Mouse (Mus musculus): Measurements from ENCODE around the gene Slc16a2. TPM values are rescaled to one million over a fixed set of nuclear protein-coding genes. Genes with fewer than 3 reads are reported as not detected.

Slc16a2 gene
- polyA plus RNA-seq, 1 experiment from 2014 or later, result 5.6 TPM

- Histone ChIP-seq H3K4me3 (ENCODE audit: low read depth, low read length) (no peak overlapping the region), H3K4me1 (replicated peaks; ENCODE audit: control insufficient read depth, insufficient read depth, low read length) (no peaks in the 10 kb centered on the region), H3K4me2 (no peak overlapping the region), H3K27ac (ENCODE audit: low read depth, low read length) (no peak overlapping the region), H3K36me3 (ENCODE audit: control insufficient read depth, insufficient read depth, low read length) (no peaks in the 10 kb centered on the region), H3K27me3 (replicated peaks; ENCODE audit: control insufficient read depth, insufficient read depth, low read length) (peaks cover 17% of the 10 kb centered on the region), H3K9ac (ENCODE audit: low read depth, low read length) (no peak overlapping the region), H3K9me3 (ENCODE audit: control insufficient read depth, low read length) (no peaks in the 10 kb centered on the region)
- no peak for ATAC-seq (replicated peaks; ENCODE audit: low FRiP score)
- WGBS, result 61% methylated on average over 12 of the region's 12 CpGs
- DNase-seq (ENCODE audit: low spot score), result no peak
These were observed 102.1 kb downstream of the Slc16a2 start for GRCm38 (mm10) chrX:103719618-103720185.

GRCm38 (mm10) chrX:103712922-103713321 lies 108.9 kb downstream of the Slc16a2 start:
- H3K27me3 ChIP-seq (replicated peaks; ENCODE audit: control insufficient read depth, insufficient read depth, low read length), result peaks cover 45% of the 10 kb centered on the region

GRCm38 (mm10) chrX:103709671-103710070 lies 112.1 kb downstream of the Slc16a2 start:
- WGBS, result 72% methylated on average over 2 of the region's 2 CpGs

More at GRCm38 (mm10) chrX:103712922-103713321, 108.9 kb downstream of the Slc16a2 start:
- Histone ChIP-seq H3K4me1 (replicated peaks; ENCODE audit: control insufficient read depth, insufficient read depth, low read length) (no peaks in the 10 kb centered on the region), H3K4me2 (no peak overlapping the region), H3K36me3 (ENCODE audit: control insufficient read depth, insufficient read depth, low read length) (no peaks in the 10 kb centered on the region), H3K4me3 (ENCODE audit: low read depth, low read length) (no peak overlapping the region), H3K9ac (ENCODE audit: low read depth, low read length) (no peak overlapping the region), H3K27ac (ENCODE audit: low read depth, low read length) (no peak overlapping the region), H3K9me3 (ENCODE audit: control insufficient read depth, low read length) (no peaks in the 10 kb centered on the region)
- WGBS, result 57% methylated on average over 7 of the region's 7 CpGs
- DNase-seq (ENCODE audit: low spot score) (no peak), ATAC-seq (replicated peaks; ENCODE audit: low FRiP score) (no peak)

GRCm38 (mm10) chrX:103708592-103708991 lies 113.2 kb downstream of the Slc16a2 start:
- Histone ChIP-seq H3K36me3 (ENCODE audit: control insufficient read depth, insufficient read depth, low read length) (no peaks in the 10 kb centered on the region), H3K9me3 (ENCODE audit: control insufficient read depth, low read length) (no peaks in the 10 kb centered on the region), H3K4me3 (ENCODE audit: low read depth, low read length) (no peak overlapping the region), H3K4me2 (no peak overlapping the region), H3K27ac (ENCODE audit: low read depth, low read length) (no peak overlapping the region), H3K4me1 (replicated peaks; ENCODE audit: control insufficient read depth, insufficient read depth, low read length) (no peaks in the 10 kb centered on the region), H3K27me3 (replicated peaks; ENCODE audit: control insufficient read depth, insufficient read depth, low read length) (peaks cover 67% of the 10 kb centered on the region), H3K9ac (ENCODE audit: low read depth, low read length) (no peak overlapping the region)
- ATAC-seq (replicated peaks; ENCODE audit: low FRiP score), result no peak
- WGBS, result 68% methylated on average over 1 of the region's 1 CpGs
- no peak for DNase-seq (ENCODE audit: low spot score)

More at GRCm38 (mm10) chrX:103709671-103710070, 112.1 kb downstream of the Slc16a2 start:
- DNase-seq (ENCODE audit: low spot score) (no peak), ATAC-seq (replicated peaks; ENCODE audit: low FRiP score) (no peak)
- no peaks in the 10 kb centered on the region for H3K4me1 ChIP-seq (replicated peaks; ENCODE audit: control insufficient read depth, insufficient read depth, low read length)
- no peak overlapping the region for H3K27ac ChIP-seq (ENCODE audit: low read depth, low read length)
- no peak overlapping the region for H3K4me3 ChIP-seq (ENCODE audit: low read depth, low read length)
- H3K27me3 ChIP-seq (replicated peaks; ENCODE audit: control insufficient read depth, insufficient read depth, low read length), result peaks cover 66% of the 10 kb centered on the region
- no peaks in the 10 kb centered on the region for H3K36me3 ChIP-seq (ENCODE audit: control insufficient read depth, insufficient read depth, low read length)
- no peaks in the 10 kb centered on the region for H3K9me3 ChIP-seq (ENCODE audit: control insufficient read depth, low read length)
- H3K9ac ChIP-seq (ENCODE audit: low read depth, low read length), result no peak overlapping the region
- no peak overlapping the region for H3K4me2 ChIP-seq

GRCm38 (mm10) chrX:103704611-103705010 lies 117.2 kb downstream of the Slc16a2 start:
- Histone ChIP-seq H3K4me3 (ENCODE audit: low read depth, low read length) (no peak overlapping the region), H3K27ac (ENCODE audit: low read depth, low read length) (no peak overlapping the region), H3K9me3 (ENCODE audit: control insufficient read depth, low read length) (no peaks in the 10 kb centered on the region), H3K4me1 (replicated peaks; ENCODE audit: control insufficient read depth, insufficient read depth, low read length) (no peaks in the 10 kb centered on the region), H3K9ac (ENCODE audit: low read depth, low read length) (no peak overlapping the region), H3K4me2 (no peak overlapping the region), H3K27me3 (replicated peaks; ENCODE audit: control insufficient read depth, insufficient read depth, low read length) (peaks cover 60% of the 10 kb centered on the region), H3K36me3 (ENCODE audit: control insufficient read depth, insufficient read depth, low read length) (no peaks in the 10 kb centered on the region)
- DNase-seq (ENCODE audit: low spot score) (no peak), ATAC-seq (replicated peaks; ENCODE audit: low FRiP score) (no peak)
- 78% methylated on average over 4 of the region's 4 CpGs for WGBS

GRCm38 (mm10) chrX:103704024-103704423 lies 117.8 kb downstream of the Slc16a2 start:
- H3K4me3 ChIP-seq (ENCODE audit: low read depth, low read length), result no peak overlapping the region
- no peak overlapping the region for H3K9ac ChIP-seq (ENCODE audit: low read depth, low read length)
- 76% methylated on average over 4 of the region's 4 CpGs for WGBS
- H3K9me3 ChIP-seq (ENCODE audit: control insufficient read depth, low read length), result no peaks in the 10 kb centered on the region
- H3K36me3 ChIP-seq (ENCODE audit: control insufficient read depth, insufficient read depth, low read length), result no peaks in the 10 kb centered on the region
- ATAC-seq (replicated peaks; ENCODE audit: low FRiP score) (no peak), DNase-seq (ENCODE audit: low spot score) (no peak)
- H3K27me3 ChIP-seq (replicated peaks; ENCODE audit: control insufficient read depth, insufficient read depth, low read length), result peaks cover 63% of the 10 kb centered on the region
- H3K4me2 ChIP-seq, result no peak overlapping the region
- H3K4me1 ChIP-seq (replicated peaks; ENCODE audit: control insufficient read depth, insufficient read depth, low read length), result no peaks in the 10 kb centered on the region
- no peak overlapping the region for H3K27ac ChIP-seq (ENCODE audit: low read depth, low read length)

GRCm38 (mm10) chrX:103697796-103698195 lies 124.0 kb downstream of the Slc16a2 start:
- Histone ChIP-seq H3K4me3 (ENCODE audit: low read depth, low read length) (no peak overlapping the region), H3K9ac (ENCODE audit: low read depth, low read length) (no peak overlapping the region), H3K27ac (ENCODE audit: low read depth, low read length) (no peak overlapping the region), H3K4me2 (no peak overlapping the region), H3K4me1 (replicated peaks; ENCODE audit: control insufficient read depth, insufficient read depth, low read length) (no peaks in the 10 kb centered on the region), H3K9me3 (ENCODE audit: control insufficient read depth, low read length) (no peaks in the 10 kb centered on the region), H3K36me3 (ENCODE audit: control insufficient read depth, insufficient read depth, low read length) (no peaks in the 10 kb centered on the region), H3K27me3 (replicated peaks; ENCODE audit: control insufficient read depth, insufficient read depth, low read length) (peaks cover 79% of the 10 kb centered on the region)
- WGBS, result 78% methylated on average over 2 of the region's 2 CpGs
- ATAC-seq (replicated peaks; ENCODE audit: low FRiP score) (no peak), DNase-seq (ENCODE audit: low spot score) (no peak)

- 13% methylated on average over 9 of the region's 9 CpGs for WGBS
- Histone ChIP-seq H3K9ac (ENCODE audit: low read depth, low read length) (no peak overlapping the region; the same call in 1 of the 2 replicates), H3K9me3 (ENCODE audit: control insufficient read depth, low read length) (no peaks in the 10 kb centered on the region), H3K36me3 (ENCODE audit: control insufficient read depth, insufficient read depth, low read length) (no peaks in the 10 kb centered on the region), H3K4me1 (replicated peaks; ENCODE audit: control insufficient read depth, insufficient read depth, low read length) (no peaks in the 10 kb centered on the region), H3K27ac (ENCODE audit: low read depth, low read length) (peak overlapping the region; percentile 41; the same call in 1 of the 2 replicates), H3K4me3 (ENCODE audit: low read depth, low read length) (no peak overlapping the region), H3K27me3 (replicated peaks; ENCODE audit: control insufficient read depth, insufficient read depth, low read length) (peaks cover 85% of the 10 kb centered on the region), H3K4me2 (peak overlapping the region; percentile 73)
- ATAC-seq (replicated peaks; ENCODE audit: low FRiP score) (no peak), DNase-seq (ENCODE audit: low spot score) (no peak)
These were observed 125.7 kb downstream of the Slc16a2 start for GRCm38 (mm10) chrX:103696081-103696519.
